Mouse (Mus musculus): ENCODE measurements around the gene Diaph3. TPM values are rescaled to one million over a fixed set of nuclear protein-coding genes. Genes with fewer than 3 reads are reported as not detected.

Diaph3 gene
- polyA plus RNA-seq, 1 experiment from 2014 or later: 22.9 TPM

DNA sequence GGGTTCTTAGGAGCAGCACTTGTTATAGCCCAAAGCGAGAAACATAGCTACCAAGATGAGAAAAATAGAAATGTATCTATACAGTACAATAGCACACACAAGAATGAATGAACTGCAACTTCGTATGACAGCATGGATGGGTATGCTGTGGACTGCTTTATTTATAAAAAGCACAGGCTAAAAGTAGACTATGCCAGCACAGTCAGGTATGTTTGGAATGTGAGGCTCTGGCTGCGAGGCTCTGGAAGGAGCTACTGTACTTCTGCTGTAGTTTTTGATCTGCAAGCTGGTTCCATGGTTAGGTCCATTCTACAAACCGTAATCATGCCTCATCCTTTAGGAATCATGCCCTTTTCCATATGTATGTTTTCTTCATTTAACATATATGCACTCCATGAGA, 383.9 kb downstream of the Diaph3 start:
- H3K4me1 ChIP-seq (replicated peaks; ENCODE audit: control insufficient read depth, insufficient read depth, low read length): no peaks in the 10 kb centered on the region
- no peaks in the 10 kb centered on the region for H3K9me3 ChIP-seq (ENCODE audit: control insufficient read depth, low read length)
- no peak overlapping the region for H3K4me3 ChIP-seq (ENCODE audit: low read depth, low read length)
- no peak for DNase-seq (ENCODE audit: low spot score)
- no peaks in the 10 kb centered on the region for H3K27me3 ChIP-seq (replicated peaks; ENCODE audit: control insufficient read depth, insufficient read depth, low read length)
- no peak overlapping the region for H3K4me2 ChIP-seq
- no peaks in the 10 kb centered on the region for H3K36me3 ChIP-seq (ENCODE audit: control insufficient read depth, insufficient read depth, low read length)
- no peak overlapping the region for H3K9ac ChIP-seq (ENCODE audit: low read depth, low read length)
- 79% methylated on average over 4 of the region's 4 CpGs for WGBS
- ATAC-seq (replicated peaks; ENCODE audit: low FRiP score): no peak
- no peak overlapping the region for H3K27ac ChIP-seq (ENCODE audit: low read depth, low read length)

GRCm38 (mm10) chr14:86750351-86750750, 390.7 kb downstream of the Diaph3 start:
- H3K4me1 ChIP-seq (replicated peaks; ENCODE audit: control insufficient read depth, insufficient read depth, low read length): no peaks in the 10 kb centered on the region
- no peak overlapping the region for H3K27ac ChIP-seq (ENCODE audit: low read depth, low read length)
- H3K36me3 ChIP-seq (ENCODE audit: control insufficient read depth, insufficient read depth, low read length): no peaks in the 10 kb centered on the region
- no peaks in the 10 kb centered on the region for H3K27me3 ChIP-seq (replicated peaks; ENCODE audit: control insufficient read depth, insufficient read depth, low read length)
- H3K9ac ChIP-seq (ENCODE audit: low read depth, low read length): no peak overlapping the region
- no peak overlapping the region for H3K4me2 ChIP-seq
- H3K9me3 ChIP-seq (ENCODE audit: control insufficient read depth, low read length): no peaks in the 10 kb centered on the region
- H3K4me3 ChIP-seq (ENCODE audit: low read depth, low read length): no peak overlapping the region
- DNase-seq (ENCODE audit: low spot score) (no peak), ATAC-seq (replicated peaks; ENCODE audit: low FRiP score) (no peak)
- 90% methylated on average over 7 of the region's 7 CpGs for WGBS

- ATAC-seq (replicated peaks; ENCODE audit: low FRiP score): no peak
- H3K4me1 ChIP-seq (replicated peaks; ENCODE audit: control insufficient read depth, insufficient read depth, low read length): no peaks in the 10 kb centered on the region
- no peak overlapping the region for H3K4me3 ChIP-seq (ENCODE audit: low read depth, low read length)
- H3K9me3 ChIP-seq (ENCODE audit: control insufficient read depth, low read length): no peaks in the 10 kb centered on the region
- H3K27me3 ChIP-seq (replicated peaks; ENCODE audit: control insufficient read depth, insufficient read depth, low read length): no peaks in the 10 kb centered on the region
- no peak overlapping the region for H3K27ac ChIP-seq (ENCODE audit: low read depth, low read length)
- WGBS: 84% methylated on average over 4 of the region's 4 CpGs
- no peak for DNase-seq (ENCODE audit: low spot score)
- H3K36me3 ChIP-seq (ENCODE audit: control insufficient read depth, insufficient read depth, low read length): no peaks in the 10 kb centered on the region
- H3K4me2 ChIP-seq: no peak overlapping the region
- no peak overlapping the region for H3K9ac ChIP-seq (ENCODE audit: low read depth, low read length)
These were observed 391.6 kb downstream of the Diaph3 start for GRCm38 (mm10) chr14:86749425-86749824.

- no peaks in the 10 kb centered on the region for H3K4me1 ChIP-seq (replicated peaks; ENCODE audit: control insufficient read depth, insufficient read depth, low read length)
- no peaks in the 10 kb centered on the region for H3K27me3 ChIP-seq (replicated peaks; ENCODE audit: control insufficient read depth, insufficient read depth, low read length)
- no peak overlapping the region for H3K4me3 ChIP-seq (ENCODE audit: low read depth, low read length)
- H3K9me3 ChIP-seq (ENCODE audit: control insufficient read depth, low read length): no peaks in the 10 kb centered on the region
- no peaks in the 10 kb centered on the region for H3K36me3 ChIP-seq (ENCODE audit: control insufficient read depth, insufficient read depth, low read length)
- DNase-seq (ENCODE audit: low spot score) (no peak), ATAC-seq (replicated peaks; ENCODE audit: low FRiP score) (no peak)
- H3K9ac ChIP-seq (ENCODE audit: low read depth, low read length): no peak overlapping the region
- WGBS: 66% methylated on average over 7 of the region's 7 CpGs
- H3K4me2 ChIP-seq: no peak overlapping the region
- H3K27ac ChIP-seq (ENCODE audit: low read depth, low read length): no peak overlapping the region
These were observed 392.2 kb downstream of the Diaph3 start for GRCm38 (mm10) chr14:86748876-86749275.

GRCm38 (mm10) chr14:86744523-86744922, 396.5 kb downstream of the Diaph3 start:
- DNase-seq (ENCODE audit: low spot score): no peak
- Histone ChIP-seq H3K4me1 (replicated peaks; ENCODE audit: control insufficient read depth, insufficient read depth, low read length) (peaks cover 10% of the 10 kb centered on the region), H3K27me3 (replicated peaks; ENCODE audit: control insufficient read depth, insufficient read depth, low read length) (no peaks in the 10 kb centered on the region), H3K4me3 (ENCODE audit: low read depth, low read length) (no peak overlapping the region), H3K27ac (ENCODE audit: low read depth, low read length) (no peak overlapping the region), H3K9ac (ENCODE audit: low read depth, low read length) (no peak overlapping the region), H3K9me3 (ENCODE audit: control insufficient read depth, low read length) (no peaks in the 10 kb centered on the region), H3K36me3 (ENCODE audit: control insufficient read depth, insufficient read depth, low read length) (no peaks in the 10 kb centered on the region), H3K4me2 (no peak overlapping the region)
- ATAC-seq (replicated peaks; ENCODE audit: low FRiP score): no peak
- WGBS: 78% methylated on average over 6 of the region's 6 CpGs

DNA sequence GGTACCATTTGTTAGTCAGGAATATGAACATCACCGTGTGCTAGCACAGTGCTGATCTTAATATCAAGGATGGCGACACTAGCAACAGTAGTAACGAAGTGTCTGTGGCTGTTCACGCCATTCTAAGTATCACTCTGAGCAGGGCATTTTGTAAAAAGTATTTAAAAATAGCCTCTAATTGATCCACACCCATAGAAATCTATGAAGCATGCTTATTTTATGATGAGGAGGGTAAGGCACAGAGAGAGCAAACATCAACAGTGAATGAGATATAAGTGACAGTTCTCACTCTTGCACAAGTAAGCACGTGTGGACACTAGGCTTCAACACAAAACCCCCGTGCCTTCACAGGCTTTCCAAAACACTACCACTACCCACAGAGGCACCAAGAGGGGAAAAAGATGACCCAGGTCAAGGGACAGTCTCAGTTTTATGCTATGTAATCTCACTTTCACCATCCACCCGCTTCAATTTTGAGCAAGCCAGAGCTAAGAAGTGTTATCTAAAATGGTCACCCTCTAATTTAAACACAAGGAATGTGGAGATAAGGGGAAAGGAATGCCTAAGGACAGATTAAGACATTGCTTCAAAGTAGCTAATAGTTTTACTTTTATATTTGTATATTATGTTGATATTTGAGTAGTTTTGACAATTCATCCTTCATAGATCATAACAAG, 399.0 kb downstream of the Diaph3 start:
- 69% methylated on average over 7 of the region's 7 CpGs for WGBS
- H3K4me3 ChIP-seq (ENCODE audit: low read depth, low read length): no peak overlapping the region
- no peak overlapping the region for H3K9ac ChIP-seq (ENCODE audit: low read depth, low read length)
- DNase-seq (ENCODE audit: low spot score) (no peak), ATAC-seq (replicated peaks; ENCODE audit: low FRiP score) (peak; percentile 93)
- peaks cover 10% of the 10 kb centered on the region for H3K4me1 ChIP-seq (replicated peaks; ENCODE audit: control insufficient read depth, insufficient read depth, low read length)
- no peaks in the 10 kb centered on the region for H3K27me3 ChIP-seq (replicated peaks; ENCODE audit: control insufficient read depth, insufficient read depth, low read length)
- no peak overlapping the region; the same call in 1 of the 2 replicates for H3K27ac ChIP-seq (ENCODE audit: low read depth, low read length)
- no peaks in the 10 kb centered on the region for H3K9me3 ChIP-seq (ENCODE audit: control insufficient read depth, low read length)
- no peaks in the 10 kb centered on the region for H3K36me3 ChIP-seq (ENCODE audit: control insufficient read depth, insufficient read depth, low read length)
- peak overlapping the region; percentile 20; the same call in 1 of the 2 replicates for H3K4me2 ChIP-seq

- H3K27ac ChIP-seq (ENCODE audit: low read depth, low read length): no peak overlapping the region
- no peak overlapping the region for H3K9ac ChIP-seq (ENCODE audit: low read depth, low read length)
- H3K4me3 ChIP-seq (ENCODE audit: low read depth, low read length): no peak overlapping the region
- H3K4me2 ChIP-seq: no peak overlapping the region
- H3K27me3 ChIP-seq (replicated peaks; ENCODE audit: control insufficient read depth, insufficient read depth, low read length): no peaks in the 10 kb centered on the region
- H3K9me3 ChIP-seq (ENCODE audit: control insufficient read depth, low read length): no peaks in the 10 kb centered on the region
- H3K36me3 ChIP-seq (ENCODE audit: control insufficient read depth, insufficient read depth, low read length): no peaks in the 10 kb centered on the region
- ATAC-seq (replicated peaks; ENCODE audit: low FRiP score): no peak
- peaks cover 10% of the 10 kb centered on the region for H3K4me1 ChIP-seq (replicated peaks; ENCODE audit: control insufficient read depth, insufficient read depth, low read length)
- WGBS: 71% methylated on average over 5 of the region's 5 CpGs
- no peak for DNase-seq (ENCODE audit: low spot score)
These were observed 402.1 kb downstream of the Diaph3 start for GRCm38 (mm10) chr14:86738916-86739315.

GRCm38 (mm10) chr14:86736646-86737045, 404.4 kb downstream of the Diaph3 start:
- no peak overlapping the region for H3K27ac ChIP-seq (ENCODE audit: low read depth, low read length)
- H3K9me3 ChIP-seq (ENCODE audit: control insufficient read depth, low read length): no peaks in the 10 kb centered on the region
- H3K36me3 ChIP-seq (ENCODE audit: control insufficient read depth, insufficient read depth, low read length): no peaks in the 10 kb centered on the region
- H3K4me1 ChIP-seq (replicated peaks; ENCODE audit: control insufficient read depth, insufficient read depth, low read length): peaks cover 1% of the 10 kb centered on the region; the same call in 1 of the 2 replicates
- H3K4me3 ChIP-seq (ENCODE audit: low read depth, low read length): no peak overlapping the region
- WGBS: 98% methylated on average over 1 of the region's 1 CpGs
- no peak overlapping the region for H3K9ac ChIP-seq (ENCODE audit: low read depth, low read length)
- DNase-seq (ENCODE audit: low spot score): no peak
- H3K4me2 ChIP-seq: no peak overlapping the region
- no peak for ATAC-seq (replicated peaks; ENCODE audit: low FRiP score)
- H3K27me3 ChIP-seq (replicated peaks; ENCODE audit: control insufficient read depth, insufficient read depth, low read length): no peaks in the 10 kb centered on the region

- no peak overlapping the region for H3K9ac ChIP-seq (ENCODE audit: low read depth, low read length)
- H3K36me3 ChIP-seq (ENCODE audit: control insufficient read depth, insufficient read depth, low read length): no peaks in the 10 kb centered on the region
- no peak overlapping the region for H3K27ac ChIP-seq (ENCODE audit: low read depth, low read length)
- H3K27me3 ChIP-seq (replicated peaks; ENCODE audit: control insufficient read depth, insufficient read depth, low read length): no peaks in the 10 kb centered on the region
- H3K4me1 ChIP-seq (replicated peaks; ENCODE audit: control insufficient read depth, insufficient read depth, low read length): no peaks in the 10 kb centered on the region
- ATAC-seq (replicated peaks; ENCODE audit: low FRiP score) (no peak), DNase-seq (ENCODE audit: low spot score) (no peak)
- no peak overlapping the region for H3K4me2 ChIP-seq
- H3K4me3 ChIP-seq (ENCODE audit: low read depth, low read length): no peak overlapping the region
- WGBS: 44% methylated on average over 1 of the region's 1 CpGs
- H3K9me3 ChIP-seq (ENCODE audit: control insufficient read depth, low read length): no peaks in the 10 kb centered on the region
These were observed 409.7 kb downstream of the Diaph3 start for GRCm38 (mm10) chr14:86731300-86731699.

Data from liver, embryonic 11.5 days (tissue).